28 mouse cellular contexts compared by ENCODE assay signal in genomic region chr13:43469607-43470006, GRCm38 (mm10).
"Had no signal": no experiment of that assay in that cellular context is flagged by ENCODE, and none has a peak within 500 bp of the region (broad histone marks: within the 10 kb centered on the region; RNA-seq: fewer than 3 reads in every experiment).

No protein-coding gene starts in this region.

- H3K9ac ChIP-seq: embryonic facial prominence, embryonic 12.5 days; embryonic facial prominence, embryonic 13.5 days; embryonic facial prominence, embryonic 15.5 days; forebrain, embryonic 12.5 days; forebrain, embryonic 13.5 days; forebrain, embryonic 15.5 days; forebrain, postnatal 0 days had no signal

- H3K27ac ChIP-seq: embryonic facial prominence, embryonic 10.5 days; embryonic facial prominence, embryonic 12.5 days; embryonic facial prominence, embryonic 13.5 days; embryonic facial prominence, embryonic 15.5 days; forebrain, embryonic 12.5 days; forebrain, embryonic 13.5 days; forebrain, embryonic 15.5 days; gastrocnemius, adult 2 months; heart, adult 2 months had no signal

- DNase-seq: cerebellum, adult 18-20 months; cerebellum, adult 2 months; cerebellum, adult 8-10 months; cerebellum, adult 9-10 months; cerebellum, adult 9-11 months; cerebellum, postnatal 10 days; cerebellum, postnatal 14 days; cerebellum, postnatal 25 days; cerebellum, postnatal 36 days; embryo, embryonic 11 days; forebrain, postnatal 0 days; gastrocnemius, adult 2 months; gastrocnemius, postnatal 10 days; gastrocnemius, postnatal 14 days; gastrocnemius, postnatal 25 days; gastrocnemius, postnatal 36 days; heart, adult 18-20 months; heart, adult 2 months had no signal

- H3K36me3 ChIP-seq: forebrain, embryonic 15.5 days had no signal

- H3K9me3 ChIP-seq: embryonic facial prominence, embryonic 13.5 days; embryonic facial prominence, embryonic 15.5 days; forebrain, embryonic 13.5 days; forebrain, embryonic 15.5 days had no signal

- H3K4me2 ChIP-seq: embryonic facial prominence, embryonic 12.5 days; embryonic facial prominence, embryonic 13.5 days; embryonic facial prominence, embryonic 15.5 days; forebrain, embryonic 12.5 days; forebrain, embryonic 13.5 days; forebrain, embryonic 15.5 days had no signal

- H3K27me3 ChIP-seq: embryonic facial prominence, embryonic 12.5 days; embryonic facial prominence, embryonic 13.5 days; embryonic facial prominence, embryonic 15.5 days; forebrain, embryonic 12.5 days; forebrain, embryonic 13.5 days; forebrain, embryonic 15.5 days had no signal

- H3K4me3 ChIP-seq: embryonic facial prominence, embryonic 10.5 days; embryonic facial prominence, embryonic 12.5 days; embryonic facial prominence, embryonic 13.5 days; embryonic facial prominence, embryonic 15.5 days; erythroblast, embryonic 14.5 days; forebrain, embryonic 12.5 days; forebrain, embryonic 13.5 days; forebrain, embryonic 15.5 days; gastrocnemius, adult 2 months; heart, adult 2 months had no signal

- ATAC-seq: forebrain, embryonic 13.5 days; forebrain, embryonic 14.5 days; forebrain, embryonic 15.5 days; forebrain, embryonic 16.5 days; forebrain, postnatal 0 days had no signal
